Mouse (Mus musculus) hematopoietic stem cell, adult 5-6 weeks (primary cell): Measurements from ENCODE around the gene Taf9b. TPM values are rescaled to one million over a fixed set of nuclear protein-coding genes. Genes with fewer than 3 reads are reported as not detected.

ENCODE experiments used
- ATAC-seq, 2 experiments: fragments of 125-278 bp in 1 of 2; replicated peaks in 1 of 2; 2 replicates each; pipeline ENCODE4 v1.8.0; 2016 to 2017; ENCODE audit warnings: inconsistent platforms in 2 of 2, mild to moderate bottlenecking in 2 of 2, moderate number of reproducible peaks in 2 of 2, low read depth in 1 of 2, moderate TSS enrichment in 1 of 2; ENCODE audit not compliant: low FRiP score in 2 of 2, poor library complexity in 2 of 2, severe bottlenecking in 2 of 2, insufficient read depth in 1 of 2, low TSS enrichment in 1 of 2
- total RNA-seq: library from RNA; stranded (forward); fragments of 172-1452, 232-1000 nt; gene quantifications from 2 replicates; pipeline ENCODE4 v1.2.3, GENCODE M21; 2017

Gene Taf9b
- total RNA-seq, 1 experiment from 2014 or later = 8.3 TPM

DNA sequence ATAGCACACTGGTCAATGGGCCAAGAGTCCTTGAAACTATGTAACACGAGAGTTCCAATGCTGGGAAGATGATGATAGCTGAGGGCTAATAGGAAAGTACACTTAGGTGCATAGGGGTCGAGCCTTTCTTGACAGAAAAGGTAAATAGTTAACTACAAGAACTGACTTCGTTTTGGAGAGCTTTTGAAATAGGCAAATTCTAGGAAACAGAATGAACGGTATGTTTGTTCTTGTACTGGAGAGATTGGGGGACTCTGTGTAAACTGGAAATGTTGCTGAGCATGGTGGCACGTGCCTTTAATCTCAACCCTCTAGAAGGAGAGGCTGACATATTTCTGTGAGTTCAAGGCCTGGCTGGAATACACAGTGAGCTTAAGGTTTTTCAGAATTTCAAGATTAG is 56.4 kb downstream of the Taf9b start:
- no peak for ATAC-seq

DNA sequence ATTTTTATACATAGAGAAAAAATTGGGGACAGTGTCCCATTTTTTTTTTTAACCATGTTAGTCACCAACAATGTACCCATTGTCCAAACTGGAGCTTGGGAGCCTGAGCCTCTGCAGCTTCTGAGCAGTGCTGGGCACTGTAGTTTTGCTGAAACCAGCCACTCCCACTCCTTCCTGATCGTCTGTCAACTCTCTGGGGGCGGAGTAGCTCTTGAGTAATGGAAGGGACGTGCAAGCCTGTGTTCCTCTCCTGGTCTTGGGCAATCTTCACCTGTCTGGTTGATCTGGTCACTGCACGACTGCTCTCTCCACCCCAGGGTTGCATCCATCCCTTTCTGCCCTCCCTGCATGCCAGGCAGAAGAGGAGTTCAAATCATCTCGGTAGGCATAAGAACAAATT is 57.0 kb downstream of the Taf9b start:
- ATAC-seq = peak; percentile 76 to 78

Other genes with a start within 250 kb of the Taf9b start
- gene Magt1, start 209.3 kb downstream of the Taf9b start, total RNA-seq = 51.5 and 55.1 TPM in 2 replicates
- 297 and 349 TPM in 2 replicates for gene Cox7b, start 205.5 kb downstream of the Taf9b start, total RNA-seq
- gene Atp7a, start 193.9 kb downstream of the Taf9b start, total RNA-seq = 9.1 and 19.3 TPM in 2 replicates
- gene Tlr13, start 78.0 kb downstream of the Taf9b start, total RNA-seq = 5.6 and 9.9 TPM in 2 replicates
- 208 and 266 TPM in 2 replicates for gene Pgk1, start 34.1 kb downstream of the Taf9b start, total RNA-seq
- not detected in 2 replicates for gene Fnd3c2, start 34.2 kb upstream of the Taf9b start, total RNA-seq